Mouse (Mus musculus): ENCODE results near the gene Nfia.

GRCm38 (mm10) chr4:97828579-97828978 is 56.0 kb downstream of the Nfia start:
- TF ChIP-seq CTCF (IDR thresholded peaks at IDR 0.05; ENCODE audit: low read depth, low read length) = no peak
- no peak for TF ChIP-seq TAL1 (conservative IDR thresholded peaks at IDR 0.05; ENCODE audit: low read depth, low read length)

Data from G1E (cell line).